Mouse (Mus musculus) c-Kit-positive CD71-positive TER-119-negative erythroid progenitor cells, embryonic 14.5 days (primary cell): ENCODE measurements around the gene Btg3.

Experiments used
- DNase-seq: peaks from one replicate; pipeline ENCODE4 v3.0.0-alpha.2; 2013; ENCODE audit warnings: low read depth

Btg3 gene

GRCm38 (mm10) chr16:78301183-78301830, 75.7 kb downstream of the Btg3 start, which contains the start of gene Cxadr:
TSS of gene Cxadr (plus strand) at chr16:78301489.
- no peak for DNase-seq

GRCm38 (mm10) chr16:78296114-78296513, 80.9 kb downstream of the Btg3 start:
- no peak for DNase-seq

GRCm38 (mm10) chr16:78295601-78296000, 81.4 kb downstream of the Btg3 start:
- DNase-seq = no peak

- DNase-seq = peak; percentile 25
Measured at GRCm38 (mm10) chr16:78294606-78295275, 82.3 kb downstream of the Btg3 start.

GRCm38 (mm10) chr16:78294051-78294450, 82.9 kb downstream of the Btg3 start:
- DNase-seq = no peak

GRCm38 (mm10) chr16:78283231-78283630, 93.8 kb downstream of the Btg3 start:
- no peak for DNase-seq
